Mouse (Mus musculus) liver, adult 2 months (tissue): ENCODE measurements around the gene Tango6.

ENCODE experiments used
- CTCF ChIP-seq: fragments of 200-500 bp; IDR thresholded peaks from 2 replicates; pipeline ENCODE4 v1.5.1; 2011; ENCODE audit warnings: low read depth, low read length, control low read depth
- POLR2A ChIP-seq: fragments of 200-500 bp; IDR thresholded peaks from 2 replicates; pipeline ENCODE4 v1.6.1; 2011; ENCODE audit warnings: low read length, control low read depth; ENCODE audit not compliant: insufficient read depth; ENCODE audit errors: extremely low read depth

GRCm38 (mm10) chr8:106887336-106888189 lies 204.7 kb downstream of the Tango6 start:
- TF ChIP-seq POLR2A (no peak), CTCF (peak; percentile 64)
